Mouse (Mus musculus): ENCODE measurements at regions not wholly inside any gene's neighbourhood (a gene's known extent, or its start where the extent isn't known, plus 50 kb on each side); places are given as distances from the start of the nearest gene placed in this dataset.

- DNase-seq = no peak
Measured at GRCm38 (mm10) chr5:132621751-132622150, 78.6 kb upstream of the Auts2 start.

GRCm38 (mm10) chr5:132617241-132617640, 74.1 kb upstream of the Auts2 start:
- no peak for DNase-seq

- DNase-seq = no peak
Measured at GRCm38 (mm10) chr5:132609251-132609650, 66.1 kb upstream of the Auts2 start.

GRCm38 (mm10) chr5:132606216-132606615, 63.1 kb upstream of the Auts2 start:
- no peak for DNase-seq

- no peak for DNase-seq
Measured at GRCm38 (mm10) chr5:132594796-132595195, 51.7 kb upstream of the Auts2 start.

Measured in cerebellum, adult 11-12 months (tissue).